Mouse (Mus musculus): ENCODE measurements around the gene Mepce. TPM values are rescaled to one million over a fixed set of nuclear protein-coding genes. Genes with fewer than 3 reads are reported as not detected.
"Not testable (repeated sequence)": the region's sequence is repeated elsewhere in the genome, so short reads cannot be mapped to it uniquely, and the experiment has no call there.

Mepce gene
- total and polyA plus RNA-seq, 2 experiments from 2014 or later: 18.3 to 47.7 TPM

DNA sequence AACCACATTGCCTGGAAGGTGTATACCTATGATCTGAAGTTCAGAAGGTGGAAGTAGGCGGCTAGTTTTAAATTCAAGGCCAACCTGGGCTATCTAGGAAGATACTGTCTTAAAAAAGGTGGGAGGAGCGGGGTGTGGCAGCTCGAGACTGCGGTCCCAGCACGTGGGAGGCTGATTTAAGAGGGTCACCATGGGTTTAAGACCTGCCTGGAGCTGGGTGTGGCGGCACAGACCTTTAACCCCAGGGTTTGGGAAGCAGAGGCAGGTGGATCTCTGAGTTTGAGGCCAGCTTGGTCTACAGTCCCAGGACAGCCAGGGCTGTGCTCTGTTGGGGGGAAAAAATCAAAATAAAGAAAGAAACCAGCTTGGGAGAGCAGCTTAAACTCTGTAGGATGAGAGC is 35.5 kb downstream of the Mepce start:
- TF ChIP-seq CTCF (IDR thresholded peaks at IDR 0.05; ENCODE audit: low read depth): no peak
- Histone ChIP-seq H3K27ac (ENCODE audit: low read depth, low read length) (no peak overlapping the region), H3K4me1 (ENCODE audit: insufficient read depth) (no peaks in the 10 kb centered on the region; the same call in 1 of the 2 replicates), H3K9ac (no peak overlapping the region), H3K27me3 (ENCODE audit: insufficient read depth, low read length) (no peaks in the 10 kb centered on the region), H3K36me3 (ENCODE audit: insufficient read depth) (peaks cover 24% of the 10 kb centered on the region), H3K9me3 (ENCODE audit: low read length) (no peaks in the 10 kb centered on the region), H3K4me2 (ENCODE audit: low read depth) (no peak overlapping the region), H3K4me3 (ENCODE audit: low read depth, low read length) (no peak overlapping the region)
- 90% methylated on average over 6 of the region's 6 CpGs for WGBS
- DNase-seq (no peak), ATAC-seq (no peak)

DNA sequence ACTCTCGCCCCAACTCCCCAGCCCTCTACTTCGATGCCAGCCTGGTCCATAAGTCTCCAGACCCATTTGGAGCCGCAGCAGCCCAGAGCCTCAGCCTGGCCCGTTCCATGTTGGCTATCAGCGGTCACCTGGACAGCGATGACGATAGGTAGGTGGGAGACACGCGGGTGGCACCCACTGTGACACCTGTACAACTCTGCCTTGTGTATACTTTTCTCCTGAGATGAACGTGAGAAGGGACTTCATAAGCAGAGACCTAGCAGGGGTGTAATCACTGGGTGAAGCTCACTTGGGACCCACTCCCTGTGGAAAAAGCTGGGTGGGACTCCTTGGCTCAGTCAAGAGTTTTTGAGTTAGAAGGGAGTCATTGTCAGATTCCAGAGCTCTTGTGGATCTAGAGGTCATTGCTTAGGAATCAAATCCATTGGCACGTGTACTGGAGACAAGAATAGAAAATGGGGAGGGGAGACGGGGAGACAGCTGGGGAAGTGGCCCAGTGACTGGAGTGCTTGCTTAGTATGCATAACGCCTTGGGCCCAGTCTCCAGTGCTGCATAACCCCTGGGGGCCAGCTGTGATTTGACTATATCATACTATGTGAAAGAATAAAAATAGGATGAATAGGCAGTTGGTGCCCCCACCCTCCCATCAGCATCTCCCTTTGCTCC is 36.1 kb downstream of the Mepce start:
- DNase-seq (no peak), ATAC-seq (no peak)
- Histone ChIP-seq H3K4me1 (ENCODE audit: insufficient read depth) (peaks cover 3% of the 10 kb centered on the region; the same call in 1 of the 2 replicates), H3K27ac (ENCODE audit: low read depth, low read length) (no peak overlapping the region), H3K36me3 (ENCODE audit: insufficient read depth) (peaks cover 24% of the 10 kb centered on the region), H3K4me2 (ENCODE audit: low read depth) (no peak overlapping the region), H3K9ac (no peak overlapping the region), H3K9me3 (ENCODE audit: low read length) (no peaks in the 10 kb centered on the region), H3K4me3 (ENCODE audit: low read depth, low read length) (no peak overlapping the region), H3K27me3 (ENCODE audit: insufficient read depth, low read length) (no peaks in the 10 kb centered on the region)
- WGBS: 87% methylated on average over 13 of the region's 13 CpGs
- no peak for TF ChIP-seq CTCF (IDR thresholded peaks at IDR 0.05; ENCODE audit: low read depth)

DNA sequence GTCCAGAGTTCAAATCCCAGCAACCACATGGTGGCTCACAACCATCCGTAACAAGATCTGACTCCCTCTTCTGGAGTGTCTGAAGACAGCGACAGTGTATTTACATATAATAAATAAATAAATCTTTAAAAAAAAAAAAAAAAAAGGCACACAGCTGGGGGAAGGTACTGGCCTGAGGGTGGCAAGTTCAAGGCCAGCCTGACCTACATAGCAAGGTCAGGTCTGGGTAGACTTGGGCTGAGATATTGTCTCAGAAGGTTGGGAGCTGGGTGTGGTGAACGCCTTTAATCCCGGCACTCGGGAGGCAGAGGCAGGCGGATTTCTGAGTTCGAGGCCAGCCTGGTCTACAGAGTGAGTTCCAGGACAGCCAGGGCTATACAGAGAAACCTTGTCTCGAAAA is 37.2 kb downstream of the Mepce start:
- not testable (repeated sequence) for H3K4me1 ChIP-seq (ENCODE audit: insufficient read depth); ATAC-seq
- 94% methylated on average over 6 of the region's 8 CpGs for WGBS

DNA sequence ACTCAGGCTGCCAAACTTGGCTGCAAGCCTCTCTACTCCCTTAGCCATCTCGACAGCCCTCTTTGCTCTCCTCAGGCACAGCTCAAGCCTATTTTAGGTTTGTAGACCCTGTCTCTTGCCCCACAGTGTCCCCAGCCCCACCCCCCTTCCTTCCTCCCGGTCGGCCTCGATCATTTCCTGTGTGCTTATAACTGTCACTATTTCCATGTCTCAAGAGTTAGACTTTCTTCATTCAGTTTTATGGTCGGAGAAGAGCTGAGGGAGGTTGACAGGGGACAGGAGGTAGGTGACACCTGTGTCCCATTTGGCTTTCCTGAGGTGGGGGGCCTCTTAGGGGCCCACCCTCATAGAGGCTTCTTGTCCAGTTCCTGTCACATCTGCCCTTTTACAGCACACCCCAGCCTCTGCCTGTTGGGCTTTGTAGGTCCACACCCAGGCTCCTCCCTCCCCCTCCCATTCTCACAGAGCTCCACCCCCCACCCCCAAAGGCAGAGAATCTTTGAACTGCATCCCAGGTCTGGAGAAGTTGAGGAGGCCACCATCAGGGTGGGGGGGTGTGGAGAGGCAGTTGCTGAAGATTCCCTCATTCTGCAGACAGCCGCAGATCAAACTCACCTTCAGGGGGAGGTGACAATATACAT is 38.1 kb downstream of the Mepce start:
- TF ChIP-seq CTCF (IDR thresholded peaks at IDR 0.05; ENCODE audit: low read depth): no peak
- 79% methylated on average over 6 of the region's 6 CpGs for WGBS
- DNase-seq (no peak), ATAC-seq (no peak)
- no peaks in the 10 kb centered on the region for H3K27me3 ChIP-seq (ENCODE audit: insufficient read depth, low read length)
- peaks cover 24% of the 10 kb centered on the region for H3K36me3 ChIP-seq (ENCODE audit: insufficient read depth)
- no peak overlapping the region for H3K4me2 ChIP-seq (ENCODE audit: low read depth)
- H3K27ac ChIP-seq (ENCODE audit: low read depth, low read length): no peak overlapping the region
- H3K4me3 ChIP-seq (ENCODE audit: low read depth, low read length): no peak overlapping the region
- H3K4me1 ChIP-seq (ENCODE audit: insufficient read depth): peaks cover 6% of the 10 kb centered on the region; the same call in 1 of the 2 replicates
- no peaks in the 10 kb centered on the region for H3K9me3 ChIP-seq (ENCODE audit: low read length)
- H3K9ac ChIP-seq: no peak overlapping the region

More for the DNA sequence above, 37.2 kb downstream of the Mepce start:
- H3K27me3 ChIP-seq (ENCODE audit: insufficient read depth, low read length); H3K27ac ChIP-seq (ENCODE audit: low read depth, low read length); H3K4me3 ChIP-seq (ENCODE audit: low read depth, low read length); H3K9ac ChIP-seq; H3K9me3 ChIP-seq (ENCODE audit: low read length); H3K4me2 ChIP-seq (ENCODE audit: low read depth); DNase-seq: not testable (repeated sequence)
- peaks cover 24% of the 10 kb centered on the region for H3K36me3 ChIP-seq (ENCODE audit: insufficient read depth)

DNA sequence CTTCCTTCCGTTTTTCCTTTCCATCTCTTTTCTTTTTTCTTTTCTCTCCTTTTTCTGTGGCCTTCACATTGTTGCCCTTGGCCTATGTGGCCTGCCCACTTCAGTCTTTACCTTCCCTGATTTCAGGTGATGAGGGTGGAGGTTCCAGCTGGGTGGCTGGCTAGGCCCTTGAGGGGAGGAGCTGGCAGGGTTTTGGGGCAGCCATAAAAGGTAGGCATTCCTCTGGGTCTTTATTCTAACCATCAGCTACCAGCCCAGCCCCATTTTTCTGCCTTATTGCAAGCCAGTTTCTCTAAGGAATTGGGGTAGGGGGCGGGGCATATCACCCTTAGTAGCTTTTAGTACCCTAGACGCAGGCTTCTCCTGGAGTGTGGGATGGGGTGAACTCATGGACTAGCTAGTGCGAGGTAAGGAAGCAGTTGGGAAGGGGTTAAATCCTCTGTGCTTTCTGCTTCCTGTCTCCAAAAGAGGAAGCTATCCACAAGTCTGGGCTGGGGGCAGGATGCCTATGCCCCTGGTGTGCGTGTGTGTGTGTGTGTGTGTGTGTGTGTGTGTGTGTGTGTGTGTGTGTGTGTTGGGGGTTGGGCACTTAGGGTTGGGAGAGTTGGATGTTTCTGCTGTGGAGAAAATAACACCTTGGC is 39.2 kb downstream of the Mepce start:
- no peaks in the 10 kb centered on the region for H3K27me3 ChIP-seq (ENCODE audit: insufficient read depth, low read length)
- DNase-seq: no peak
- no peaks in the 10 kb centered on the region for H3K9me3 ChIP-seq (ENCODE audit: low read length)
- TF ChIP-seq CTCF (IDR thresholded peaks at IDR 0.05; ENCODE audit: low read depth): no peak
- ATAC-seq: no peak
- peaks cover 16% of the 10 kb centered on the region for H3K36me3 ChIP-seq (ENCODE audit: insufficient read depth)
- H3K9ac ChIP-seq: peak overlapping the region; percentile 43
- peak overlapping the region; percentile 94 for H3K4me2 ChIP-seq (ENCODE audit: low read depth)
- H3K27ac ChIP-seq (ENCODE audit: low read depth, low read length): peak overlapping the region; percentile 85; the same call in 1 of the 2 replicates
- H3K4me1 ChIP-seq (ENCODE audit: insufficient read depth): peaks cover 6% of the 10 kb centered on the region; the same call in 1 of the 2 replicates
- 34% methylated on average over 5 of the region's 5 CpGs for WGBS
- peak overlapping the region; percentile 55 for H3K4me3 ChIP-seq (ENCODE audit: low read depth, low read length)

DNA sequence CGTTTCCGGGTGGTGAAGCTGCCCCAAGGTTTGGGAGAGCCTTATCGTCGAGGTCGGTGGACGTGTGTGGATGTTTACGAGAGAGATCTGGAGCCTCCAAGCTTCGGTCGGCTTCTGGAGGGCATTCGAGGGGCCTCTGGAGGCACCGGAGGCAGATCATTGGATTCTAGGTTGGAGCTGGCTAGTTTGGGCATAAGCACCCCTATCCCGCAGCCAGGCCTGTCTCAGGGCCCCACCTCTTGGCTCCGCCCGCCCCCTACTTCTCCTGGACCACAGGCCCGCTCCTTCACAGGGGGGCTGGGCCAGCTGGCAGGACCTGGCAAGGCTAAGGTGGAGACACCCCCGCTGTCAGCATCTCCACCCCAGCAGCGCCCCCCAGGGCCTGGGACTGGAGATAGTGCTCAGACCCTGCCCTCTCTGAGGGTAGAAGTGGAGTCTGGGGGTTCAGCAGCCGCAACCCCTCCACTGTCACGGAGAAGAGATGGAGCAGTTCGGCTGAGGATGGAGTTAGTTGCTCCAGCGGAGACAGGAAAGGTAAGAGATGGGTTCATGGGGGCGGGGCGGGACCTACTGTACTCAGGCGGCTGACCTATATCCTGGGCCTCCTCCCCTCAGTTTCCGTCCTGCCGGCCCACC is 40.0 kb downstream of the Mepce start:
- H3K36me3 ChIP-seq (ENCODE audit: insufficient read depth): peaks cover 12% of the 10 kb centered on the region
- 6% methylated on average over 26 of the region's 26 CpGs for WGBS
- no peak for DNase-seq
- peak overlapping the region; percentile 85 for H3K27ac ChIP-seq (ENCODE audit: low read depth, low read length)
- TF ChIP-seq CTCF (IDR thresholded peaks at IDR 0.05; ENCODE audit: low read depth): peak; percentile 40; the same call in 1 of the 2 replicates
- H3K4me1 ChIP-seq (ENCODE audit: insufficient read depth): peaks cover 6% of the 10 kb centered on the region; the same call in 1 of the 2 replicates
- H3K9ac ChIP-seq: peak overlapping the region; percentile 60
- H3K4me2 ChIP-seq (ENCODE audit: low read depth): peak overlapping the region; percentile 94
- no peak for ATAC-seq
- peak overlapping the region; percentile 55 for H3K4me3 ChIP-seq (ENCODE audit: low read depth, low read length)
- no peaks in the 10 kb centered on the region for H3K27me3 ChIP-seq (ENCODE audit: insufficient read depth, low read length)
- H3K9me3 ChIP-seq (ENCODE audit: low read length): no peaks in the 10 kb centered on the region

Data from forebrain, postnatal 0 days (tissue).